Mouse (Mus musculus) T-helper 17 cell (primary cell): ENCODE data around the gene Ext2.

Experiments used
- in situ Hi-C, 2 experiments: fragments of 300-600 bp; cut with MboI, MseI; formaldehyde crosslinking; loops; 1 replicate in 1 of 2; 2 replicates in 1 of 2; pipeline ENCODE4 v1.15.1; 2025; ENCODE audit warnings: high pct_unique_total_duplicates in 2 of 2

Ext2 gene

GRCm38 (mm10) chr2:93778616-93779015, 43.8 kb downstream of the Ext2 start:
- in situ Hi-C loops: no loop called here

GRCm38 (mm10) chr2:93777056-93777430, 45.3 kb downstream of the Ext2 start:
- in situ Hi-C loops: no loop called here

- in situ Hi-C loops: no loop called here
Observed at GRCm38 (mm10) chr2:93776267-93777055, 45.9 kb downstream of the Ext2 start.

GRCm38 (mm10) chr2:93775431-93775830, 46.9 kb downstream of the Ext2 start:
- in situ Hi-C loops: no loop called here

GRCm38 (mm10) chr2:93774946-93775345, 47.4 kb downstream of the Ext2 start:
- in situ Hi-C loops: no loop called here

GRCm38 (mm10) chr2:93772765-93773085, 49.6 kb downstream of the Ext2 start:
- in situ Hi-C loops: no loop called here

GRCm38 (mm10) chr2:93772054-93772764, 50.2 kb downstream of the Ext2 start:
- in situ Hi-C loops: no loop called here

GRCm38 (mm10) chr2:93770895-93771294, 51.5 kb downstream of the Ext2 start:
- in situ Hi-C loops: no loop called here

GRCm38 (mm10) chr2:93769875-93770274, 52.5 kb downstream of the Ext2 start:
- in situ Hi-C loops: no loop called here

- in situ Hi-C loops: no loop called here
Observed at GRCm38 (mm10) chr2:93765721-93766120, 56.6 kb downstream of the Ext2 start.

GRCm38 (mm10) chr2:93764211-93764610, 58.2 kb downstream of the Ext2 start:
- in situ Hi-C loops: no loop called here

GRCm38 (mm10) chr2:93760389-93760788, 62.0 kb downstream of the Ext2 start:
- in situ Hi-C loops: no loop called here

- in situ Hi-C loops: no loop called here
Observed at GRCm38 (mm10) chr2:93759173-93759572, 63.2 kb downstream of the Ext2 start.

- in situ Hi-C loops: no loop called here
Observed at GRCm38 (mm10) chr2:93758298-93758697, 64.1 kb downstream of the Ext2 start.

GRCm38 (mm10) chr2:93754366-93754765, 68.0 kb downstream of the Ext2 start:
- in situ Hi-C loops: no loop called here

GRCm38 (mm10) chr2:93753147-93753758, 69.1 kb downstream of the Ext2 start:
- in situ Hi-C loops: no loop called here

GRCm38 (mm10) chr2:93749709-93750108, 72.7 kb downstream of the Ext2 start:
- in situ Hi-C loops: no loop called here

- in situ Hi-C loops: no loop called here
Observed at GRCm38 (mm10) chr2:93747538-93748126, 74.7 kb downstream of the Ext2 start.

GRCm38 (mm10) chr2:93746620-93747019, 75.7 kb downstream of the Ext2 start:
- in situ Hi-C loops: no loop called here

GRCm38 (mm10) chr2:93746162-93746561, 76.2 kb downstream of the Ext2 start:
- in situ Hi-C loops: no loop called here

GRCm38 (mm10) chr2:93745741-93746140, 76.6 kb downstream of the Ext2 start:
- in situ Hi-C loops: no loop called here
